Mouse (Mus musculus): Measurements from ENCODE around the gene Rarb. TPM values are rescaled to one million over a fixed set of nuclear protein-coding genes. Genes with fewer than 3 reads are reported as not detected.

Rarb gene
- polyA plus RNA-seq, 2 experiments: 1.7 TPM

- no peak overlapping the region for H3K9ac ChIP-seq (replicated peaks)
- no peaks in the 10 kb centered on the region for H3K9me3 ChIP-seq (ENCODE audit: control insufficient read depth, low read length)
- peaks cover 16% of the 10 kb centered on the region for H3K27me3 ChIP-seq (ENCODE audit: control insufficient read depth, insufficient read depth, low read length)
- H3K36me3 ChIP-seq (replicated peaks; ENCODE audit: control insufficient read depth, insufficient read depth, low read depth): no peaks in the 10 kb centered on the region
- TF ChIP-seq CTCF (IDR thresholded peaks at IDR 0.05; ENCODE audit: low read depth) (no peak), EP300 (IDR thresholded peaks at IDR 0.05; ENCODE audit: low read depth) (no peak)
- 29% methylated on average over 8 of the region's 8 CpGs for WGBS (ENCODE audit: insufficient replicate concordance)
- peak overlapping the region; percentile 14 to 29 for H3K4me3 ChIP-seq (ENCODE audit: insufficient read depth in 1 of 2, low read depth in 2 of 2, low read length in 2 of 2)
- no peak overlapping the region for H3K27ac ChIP-seq
- ATAC-seq (ENCODE audit: insufficient read depth): no peak
- DNase-seq (ENCODE audit: low read depth in 3 of 3, low spot score in 3 of 3): no peak
- peaks cover 0 to 3% of the 10 kb centered on the region in 2 experiments; a peak in 2 of 4 replicates for H3K4me1 ChIP-seq (replicated peaks; ENCODE audit: control insufficient read depth in 2 of 2, insufficient read depth in 2 of 2, low read length in 1 of 2)
- peak overlapping the region; percentile 48 for H3K4me2 ChIP-seq (ENCODE audit: low read depth)
These were observed 246.1 kb downstream of the Rarb start for GRCm38 (mm10) chr14:16572755-16573340.

DNA sequence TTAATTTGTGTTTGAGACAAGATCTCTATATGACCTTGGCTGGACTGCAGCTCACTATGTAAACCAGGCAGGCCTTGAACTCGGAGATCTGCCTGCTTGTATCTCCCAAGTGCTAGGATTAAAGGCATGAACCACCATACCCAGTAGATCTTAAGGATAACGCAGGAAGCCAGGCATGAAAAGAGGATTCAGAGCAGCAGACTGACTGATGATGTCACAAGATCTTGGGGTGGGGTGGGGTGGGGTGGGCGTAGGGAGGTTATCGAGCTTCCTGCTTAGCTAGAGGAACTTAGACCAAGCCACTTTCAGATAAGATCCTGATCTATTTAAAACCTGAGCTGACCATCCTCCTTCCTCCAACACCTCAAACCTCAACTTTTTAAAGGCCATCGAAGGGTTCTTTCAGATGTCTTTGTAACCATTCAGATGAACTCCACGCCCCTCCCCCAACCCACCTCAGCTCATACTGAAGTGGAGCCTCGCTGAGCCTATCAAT lies 249.4 kb downstream of the Rarb start:
- Histone ChIP-seq H3K4me2 (ENCODE audit: low read depth) (no peak overlapping the region), H3K27me3 (ENCODE audit: control insufficient read depth, insufficient read depth, low read length) (peaks cover 3% of the 10 kb centered on the region), H3K27ac (no peak overlapping the region), H3K4me3 (ENCODE audit: insufficient read depth in 1 of 2, low read depth in 2 of 2, low read length in 2 of 2) (no peak overlapping the region), H3K9me3 (ENCODE audit: control insufficient read depth, low read length) (no peaks in the 10 kb centered on the region), H3K9ac (replicated peaks) (no peak overlapping the region), H3K4me1 (replicated peaks; ENCODE audit: control insufficient read depth in 2 of 2, insufficient read depth in 2 of 2, low read length in 1 of 2) (peaks cover 0 to 3% of the 10 kb centered on the region in 2 experiments; a peak in 2 of 4 replicates), H3K36me3 (replicated peaks; ENCODE audit: control insufficient read depth, insufficient read depth, low read depth) (no peaks in the 10 kb centered on the region)
- TF ChIP-seq EP300 (IDR thresholded peaks at IDR 0.05; ENCODE audit: low read depth) (no peak), CTCF (IDR thresholded peaks at IDR 0.05; ENCODE audit: low read depth) (no peak)
- ATAC-seq (ENCODE audit: insufficient read depth): no peak
- DNase-seq (ENCODE audit: low read depth in 3 of 3, low spot score in 3 of 3): no peak
- WGBS (ENCODE audit: insufficient replicate concordance): 9% methylated on average over 7 of the region's 7 CpGs

- Histone ChIP-seq H3K9me3 (ENCODE audit: control insufficient read depth, low read length) (no peaks in the 10 kb centered on the region), H3K4me1 (replicated peaks; ENCODE audit: control insufficient read depth in 2 of 2, insufficient read depth in 2 of 2, low read length in 1 of 2) (peaks cover 0 to 3% of the 10 kb centered on the region in 2 experiments; a peak in 2 of 4 replicates), H3K27ac (no peak overlapping the region), H3K4me3 (ENCODE audit: insufficient read depth in 1 of 2, low read depth in 2 of 2, low read length in 2 of 2) (no peak overlapping the region), H3K27me3 (ENCODE audit: control insufficient read depth, insufficient read depth, low read length) (no peaks in the 10 kb centered on the region), H3K4me2 (ENCODE audit: low read depth) (no peak overlapping the region), H3K36me3 (replicated peaks; ENCODE audit: control insufficient read depth, insufficient read depth, low read depth) (no peaks in the 10 kb centered on the region), H3K9ac (replicated peaks) (no peak overlapping the region)
- TF ChIP-seq CTCF (IDR thresholded peaks at IDR 0.05; ENCODE audit: low read depth): no peak
- 26% methylated on average over 1 of the region's 1 CpGs for WGBS (ENCODE audit: insufficient replicate concordance)
- DNase-seq (ENCODE audit: low read depth in 3 of 3, low spot score in 3 of 3): no peak
- no peak for ATAC-seq (ENCODE audit: insufficient read depth)
These were observed 252.0 kb downstream of the Rarb start for GRCm38 (mm10) chr14:16566920-16567319.

GRCm38 (mm10) chr14:16563912-16564311 lies 255.0 kb downstream of the Rarb start:
- Histone ChIP-seq H3K9ac (replicated peaks) (no peak overlapping the region), H3K9me3 (ENCODE audit: control insufficient read depth, low read length) (no peaks in the 10 kb centered on the region), H3K27ac (no peak overlapping the region), H3K36me3 (replicated peaks; ENCODE audit: control insufficient read depth, insufficient read depth, low read depth) (no peaks in the 10 kb centered on the region), H3K4me3 (ENCODE audit: insufficient read depth in 1 of 2, low read depth in 2 of 2, low read length in 2 of 2) (no peak overlapping the region), H3K4me2 (ENCODE audit: low read depth) (no peak overlapping the region), H3K27me3 (ENCODE audit: control insufficient read depth, insufficient read depth, low read length) (no peaks in the 10 kb centered on the region), H3K4me1 (replicated peaks; ENCODE audit: control insufficient read depth in 2 of 2, insufficient read depth in 2 of 2, low read length in 1 of 2) (peaks cover 0 to 2% of the 10 kb centered on the region in 2 experiments; a peak in 2 of 4 replicates)
- 30% methylated on average over 2 of the region's 2 CpGs for WGBS (ENCODE audit: insufficient replicate concordance)
- ATAC-seq (ENCODE audit: insufficient read depth): no peak
- no peak for DNase-seq (ENCODE audit: low read depth in 3 of 3, low spot score in 3 of 3)
- TF ChIP-seq EP300 (IDR thresholded peaks at IDR 0.05; ENCODE audit: low read depth) (no peak), CTCF (IDR thresholded peaks at IDR 0.05; ENCODE audit: low read depth) (no peak)

DNA sequence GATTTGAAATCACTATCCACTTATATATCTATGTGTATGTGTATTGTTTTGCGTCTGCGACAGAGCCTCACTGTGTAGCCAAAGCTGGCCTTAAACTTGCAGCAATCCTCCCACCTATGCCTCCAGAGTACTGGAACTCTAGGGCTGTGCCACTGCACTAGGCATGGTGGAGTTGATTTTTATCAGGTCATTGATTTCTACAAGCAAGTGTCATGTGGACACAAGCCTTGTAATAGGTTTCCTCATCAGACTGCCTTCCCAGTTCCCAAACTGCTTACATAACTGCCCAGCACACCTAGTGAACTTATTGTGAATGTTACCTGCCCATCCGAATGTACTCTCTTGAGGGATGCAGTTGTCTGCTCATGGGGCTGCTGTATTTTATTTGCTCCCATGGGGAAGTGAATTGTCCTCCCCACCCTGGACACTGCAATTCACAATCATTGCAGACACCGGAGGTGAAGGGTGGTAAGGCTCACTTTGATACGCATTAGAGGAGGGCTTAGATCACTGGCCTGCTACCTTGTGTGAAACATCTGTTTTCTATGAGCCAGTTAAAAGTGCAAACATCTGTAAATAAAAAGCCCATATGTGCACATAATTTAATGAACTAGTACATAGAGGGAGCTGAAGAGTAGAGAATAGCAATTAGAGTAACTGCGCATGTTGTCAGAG lies 257.3 kb downstream of the Rarb start:
- ATAC-seq (ENCODE audit: insufficient read depth): no peak
- Histone ChIP-seq H3K36me3 (replicated peaks; ENCODE audit: control insufficient read depth, insufficient read depth, low read depth) (no peaks in the 10 kb centered on the region), H3K4me2 (ENCODE audit: low read depth) (no peak overlapping the region), H3K9ac (replicated peaks) (no peak overlapping the region), H3K27ac (no peak overlapping the region), H3K9me3 (ENCODE audit: control insufficient read depth, low read length) (no peaks in the 10 kb centered on the region), H3K4me3 (ENCODE audit: insufficient read depth in 1 of 2, low read depth in 2 of 2, low read length in 2 of 2) (no peak overlapping the region), H3K27me3 (ENCODE audit: control insufficient read depth, insufficient read depth, low read length) (no peaks in the 10 kb centered on the region), H3K4me1 (replicated peaks; ENCODE audit: control insufficient read depth in 2 of 2, insufficient read depth in 2 of 2, low read length in 1 of 2) (peaks cover 0 to 2% of the 10 kb centered on the region in 2 experiments; a peak in 2 of 4 replicates)
- 75% methylated on average over 6 of the region's 6 CpGs for WGBS (ENCODE audit: insufficient replicate concordance)
- TF ChIP-seq CTCF (IDR thresholded peaks at IDR 0.05; ENCODE audit: low read depth) (no peak), EP300 (IDR thresholded peaks at IDR 0.05; ENCODE audit: low read depth) (no peak)
- DNase-seq (ENCODE audit: low read depth in 3 of 3, low spot score in 3 of 3): no peak
